Mouse (Mus musculus): Measurements from ENCODE around the gene Rasl11b.

Rasl11b gene

GRCm38 (mm10) chr5:74188076-74188475 lies 7.0 kb upstream of the Rasl11b start:
- no peak for DNase-seq (ENCODE audit: low read depth, low spot score)

- no peak for DNase-seq (ENCODE audit: low read depth, low spot score)
Observed at GRCm38 (mm10) chr5:74188886-74189285, 6.2 kb upstream of the Rasl11b start.

- no peak for DNase-seq (ENCODE audit: low read depth, low spot score)
Observed at GRCm38 (mm10) chr5:74189484-74190160, 5.5 kb upstream of the Rasl11b start.

- no peak for DNase-seq (ENCODE audit: low read depth, low spot score)
Observed at GRCm38 (mm10) chr5:74190161-74190491, 5.0 kb upstream of the Rasl11b start.

GRCm38 (mm10) chr5:74190911-74191310 lies 4.2 kb upstream of the Rasl11b start:
- DNase-seq (ENCODE audit: low read depth, low spot score), result no peak

GRCm38 (mm10) chr5:74193008-74193407 lies 2.1 kb upstream of the Rasl11b start:
- DNase-seq (ENCODE audit: low read depth, low spot score), result no peak

GRCm38 (mm10) chr5:74193626-74194025 lies 1.5 kb upstream of the Rasl11b start:
- no peak for DNase-seq (ENCODE audit: low read depth, low spot score)

- no peak for DNase-seq (ENCODE audit: low read depth, low spot score)
Observed at GRCm38 (mm10) chr5:74194027-74194840, 852 bp upstream of the Rasl11b start.

GRCm38 (mm10) chr5:74195614-74196306 lies 674 bp downstream of the Rasl11b start:
- no peak for DNase-seq (ENCODE audit: low read depth, low spot score)

GRCm38 (mm10) chr5:74196307-74196618 lies 1.2 kb downstream of the Rasl11b start:
- no peak for DNase-seq (ENCODE audit: low read depth, low spot score)

GRCm38 (mm10) chr5:74197541-74198330 lies 2.6 kb downstream of the Rasl11b start:
- DNase-seq (ENCODE audit: low read depth, low spot score), result no peak

GRCm38 (mm10) chr5:74198446-74198845 lies 3.4 kb downstream of the Rasl11b start:
- DNase-seq (ENCODE audit: low read depth, low spot score), result no peak

GRCm38 (mm10) chr5:74199793-74200192 lies 4.7 kb downstream of the Rasl11b start:
- no peak for DNase-seq (ENCODE audit: low read depth, low spot score)

- no peak for DNase-seq (ENCODE audit: low read depth, low spot score)
Observed at GRCm38 (mm10) chr5:74200481-74200880, 5.4 kb downstream of the Rasl11b start.

- DNase-seq (ENCODE audit: low read depth, low spot score), result no peak
Observed at GRCm38 (mm10) chr5:74201570-74202357, 6.7 kb downstream of the Rasl11b start.

GRCm38 (mm10) chr5:74202515-74202914 lies 7.4 kb downstream of the Rasl11b start:
- no peak for DNase-seq (ENCODE audit: low read depth, low spot score)

- DNase-seq (ENCODE audit: low read depth, low spot score), result no peak
Observed at GRCm38 (mm10) chr5:74204465-74204864, 9.4 kb downstream of the Rasl11b start.

GRCm38 (mm10) chr5:74205509-74205908 lies 10.4 kb downstream of the Rasl11b start:
- DNase-seq (ENCODE audit: low read depth, low spot score), result no peak

- DNase-seq (ENCODE audit: low read depth, low spot score), result no peak
Observed at GRCm38 (mm10) chr5:74206038-74206437, 11.0 kb downstream of the Rasl11b start.

- no peak for DNase-seq (ENCODE audit: low read depth, low spot score)
Observed at GRCm38 (mm10) chr5:74206649-74207048, 11.6 kb downstream of the Rasl11b start.

GRCm38 (mm10) chr5:74207209-74207608 lies 12.1 kb downstream of the Rasl11b start:
- no peak for DNase-seq (ENCODE audit: low read depth, low spot score)

All from retina, adult 2 months (tissue).